Mouse (Mus musculus) monocyte, adult 5-6 weeks (primary cell): ENCODE data around the gene Angptl8. TPM values are rescaled to one million over a fixed set of nuclear protein-coding genes. Genes with fewer than 3 reads are reported as not detected.

Experiments
- ATAC-seq: fragments of 153-309, 156-312 bp; replicated peaks from 2 replicates; pipeline ENCODE4 v1.8.0; 2017; ENCODE audit warnings: mild to moderate bottlenecking; ENCODE audit not compliant: low TSS enrichment, insufficient number of reproducible peaks, severe bottlenecking, poor library complexity, low FRiP score
- total RNA-seq: library from RNA; stranded (forward); fragments of 200-1000, 200-491, 200-594 nt; gene quantifications from 3 replicates; pipeline ENCODE4 v1.2.3, GENCODE M21; 2017

The Angptl8 gene
- total RNA-seq, 1 experiment from 2014 or later, result not detected

DNA sequence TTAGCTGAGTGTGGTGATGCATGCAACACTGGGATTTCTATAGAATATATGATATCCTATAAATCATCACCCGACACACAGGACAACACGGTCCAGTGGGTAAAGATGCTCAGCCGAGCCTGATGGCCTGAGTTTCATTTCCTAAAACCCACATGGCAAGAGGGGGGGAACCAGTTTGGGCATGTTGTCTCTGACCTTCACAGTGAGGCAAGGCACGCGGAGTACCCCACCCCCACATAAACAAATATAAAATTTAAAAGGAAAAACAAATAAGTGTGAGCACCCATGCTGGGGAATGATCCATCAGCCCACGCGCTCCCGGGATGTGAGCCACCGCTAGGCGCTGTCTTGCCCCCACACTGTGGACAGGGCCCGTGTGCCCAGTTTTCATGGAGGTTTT is 28.3 kb upstream of the Angptl8 start:
- ATAC-seq, result no peak

DNA sequence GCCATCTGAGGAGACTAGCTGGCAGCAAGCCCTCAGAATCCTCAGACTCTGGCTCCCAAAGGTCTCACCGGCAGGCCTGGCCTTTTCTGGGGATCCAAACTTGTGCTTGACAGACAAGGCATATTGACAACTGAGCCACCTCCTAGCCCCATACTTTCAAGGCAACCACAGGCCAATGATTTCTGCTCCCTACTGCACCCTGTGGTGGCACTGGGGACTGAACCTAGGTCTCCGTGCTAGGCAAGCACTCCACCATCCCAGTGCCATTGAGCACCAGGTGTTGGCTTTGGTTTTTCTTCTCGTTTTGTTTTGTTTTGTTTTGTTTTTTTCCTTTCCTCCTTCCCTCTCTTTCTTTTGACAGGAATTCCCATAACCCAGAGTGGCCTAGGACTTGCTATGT is 26.7 kb upstream of the Angptl8 start:
- ATAC-seq, result no peak

DNA sequence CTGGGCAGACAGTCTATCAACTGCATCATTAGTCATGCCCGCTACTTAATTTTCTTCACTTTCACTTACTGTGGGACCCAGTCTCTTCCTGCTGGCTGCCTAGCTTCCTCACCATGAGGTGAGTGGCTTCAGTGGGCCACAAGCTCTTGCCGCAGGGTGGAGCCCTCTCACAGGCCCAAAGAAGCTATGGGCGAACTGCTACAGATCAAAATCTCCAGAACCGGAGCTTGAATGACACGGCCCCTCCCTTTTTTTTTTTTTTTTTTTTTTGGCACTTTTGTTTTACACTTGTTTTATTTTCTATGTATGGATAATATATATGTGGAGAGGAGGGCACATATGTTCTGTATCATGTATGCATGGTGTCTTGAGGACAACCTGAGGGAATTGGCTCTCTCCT is 24.1 kb upstream of the Angptl8 start:
- no peak for ATAC-seq

DNA sequence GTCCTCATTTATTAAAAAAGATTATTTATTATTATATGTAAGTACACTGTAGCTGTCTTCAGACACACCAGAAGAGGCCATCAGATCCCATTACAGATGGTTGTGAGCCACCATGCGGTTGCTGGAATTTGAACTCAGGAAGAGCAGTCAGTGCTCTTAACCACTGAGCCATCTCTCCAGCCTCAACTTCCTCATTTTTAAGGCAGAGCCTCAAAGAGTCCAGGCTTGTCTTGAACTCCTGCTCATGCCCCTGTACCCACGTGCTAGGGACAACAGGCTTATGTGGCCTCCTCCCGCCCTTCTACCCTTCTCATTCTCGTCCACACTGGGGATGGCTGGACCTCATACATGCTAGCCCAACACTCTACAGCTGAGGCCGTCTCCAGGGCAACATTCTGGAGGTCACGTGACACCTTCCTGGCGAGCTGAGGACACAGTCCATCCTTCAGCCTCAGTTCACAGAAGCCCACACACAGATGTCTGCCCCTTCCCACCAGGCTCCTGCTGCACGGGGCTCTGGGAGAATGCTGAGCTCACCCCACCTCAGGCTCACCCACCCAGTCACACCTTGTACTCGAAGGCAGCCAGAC is 18.5 kb upstream of the Angptl8 start:
- peak; percentile 30; the same call in 1 of the 2 replicates for ATAC-seq

DNA sequence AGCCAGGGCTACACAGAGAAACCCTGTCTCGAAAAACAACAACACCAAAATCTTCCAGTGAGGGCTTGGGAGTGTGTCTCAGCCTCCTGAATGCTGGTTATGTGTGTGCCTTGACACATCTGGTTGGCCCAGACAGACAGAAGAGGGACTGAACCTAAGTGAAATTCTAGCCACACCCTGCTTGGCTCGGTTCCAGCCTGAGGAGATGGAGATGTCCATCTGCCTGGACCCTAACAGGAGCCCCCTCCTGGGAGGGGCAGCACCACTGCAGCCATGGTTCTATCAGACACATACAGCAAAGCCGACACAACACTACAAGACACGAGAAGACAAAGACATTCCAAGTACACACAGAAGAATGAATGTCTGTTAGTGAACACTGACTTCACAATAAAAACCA is 17.2 kb upstream of the Angptl8 start:
- ATAC-seq, result no peak

DNA sequence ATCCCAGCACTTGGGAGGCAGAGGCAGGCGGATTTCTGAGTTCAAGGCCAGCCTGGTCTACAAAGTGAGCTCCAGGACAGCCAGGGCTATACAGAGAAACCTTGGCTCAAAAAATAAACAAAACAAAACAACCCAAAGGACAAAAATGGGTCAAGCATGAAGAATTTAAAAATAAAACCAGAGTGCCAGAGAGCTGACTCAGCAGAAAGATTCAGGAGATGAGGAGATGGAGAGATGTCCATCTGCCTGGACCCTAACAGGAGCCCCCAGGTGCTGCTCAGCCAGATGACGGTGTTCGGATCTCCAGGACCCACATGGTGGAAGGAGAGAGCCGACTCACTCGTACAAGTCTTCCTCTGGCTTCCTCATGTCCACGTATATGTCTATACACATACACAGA is 16.7 kb upstream of the Angptl8 start:
- no peak for ATAC-seq

DNA sequence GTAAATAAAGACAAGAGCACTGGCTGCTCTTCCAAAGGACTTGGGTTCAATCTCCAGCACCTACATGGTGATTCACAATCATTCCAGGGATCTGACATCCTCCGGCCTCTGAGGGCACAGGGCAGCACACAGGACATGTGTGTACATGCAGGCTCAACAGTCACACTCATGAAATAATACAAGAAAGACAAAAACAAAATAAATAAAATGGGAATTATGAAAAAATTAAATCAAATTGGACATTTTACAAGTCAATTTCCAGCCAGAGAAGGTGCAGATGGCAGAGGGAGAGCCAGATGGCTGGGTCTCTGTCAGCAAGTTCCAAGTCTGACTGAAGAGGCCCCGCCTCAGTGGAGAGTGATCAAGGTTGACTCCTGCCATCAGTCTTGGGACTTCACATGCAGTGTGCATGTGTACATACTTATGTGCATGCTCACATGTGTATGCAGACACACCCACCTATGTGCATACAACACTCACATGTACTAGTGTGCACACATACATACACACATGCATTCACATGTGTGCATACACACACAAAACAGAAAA is 16.1 kb upstream of the Angptl8 start:
- no peak for ATAC-seq

DNA sequence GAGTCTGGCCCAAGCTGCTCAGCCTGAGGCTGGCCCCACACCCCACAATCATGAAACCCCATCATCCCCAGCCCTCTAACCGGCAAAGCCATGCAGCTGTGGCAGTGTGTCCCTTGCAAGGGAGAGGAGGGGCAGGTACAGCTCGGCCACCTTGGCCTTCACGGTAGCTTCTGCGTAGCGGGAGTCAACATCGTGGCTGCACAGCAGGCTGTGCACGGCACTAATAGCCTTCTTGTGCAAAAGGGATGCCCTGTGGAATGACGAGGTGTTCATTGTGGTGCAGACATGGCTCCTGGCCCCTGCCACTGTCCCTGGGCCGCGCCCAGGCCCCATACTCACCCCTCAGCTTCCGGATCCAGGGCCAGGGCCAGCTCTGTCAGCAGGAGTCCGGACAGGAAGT is 15.1 kb upstream of the Angptl8 start:
- ATAC-seq, result no peak

DNA sequence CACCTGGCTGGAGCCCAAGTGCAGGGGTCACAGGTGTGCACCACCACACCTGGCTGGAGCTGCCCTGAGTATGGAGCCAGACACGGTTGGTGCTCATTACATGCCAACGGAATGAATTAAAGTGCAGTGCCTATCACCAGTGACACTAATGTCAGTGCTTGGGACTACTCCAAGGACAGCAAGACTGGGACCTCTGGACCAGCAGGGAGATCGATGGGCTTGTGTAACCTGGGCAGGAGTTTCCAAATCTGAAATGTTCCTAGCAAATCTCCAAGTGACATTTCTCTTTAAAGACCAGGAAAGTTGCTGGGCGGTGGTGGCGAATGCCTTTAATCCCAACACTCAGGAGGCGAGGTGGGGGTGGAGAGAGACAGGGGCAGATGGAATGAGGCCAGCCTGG is 12.6 kb upstream of the Angptl8 start:
- ATAC-seq, result no peak

DNA sequence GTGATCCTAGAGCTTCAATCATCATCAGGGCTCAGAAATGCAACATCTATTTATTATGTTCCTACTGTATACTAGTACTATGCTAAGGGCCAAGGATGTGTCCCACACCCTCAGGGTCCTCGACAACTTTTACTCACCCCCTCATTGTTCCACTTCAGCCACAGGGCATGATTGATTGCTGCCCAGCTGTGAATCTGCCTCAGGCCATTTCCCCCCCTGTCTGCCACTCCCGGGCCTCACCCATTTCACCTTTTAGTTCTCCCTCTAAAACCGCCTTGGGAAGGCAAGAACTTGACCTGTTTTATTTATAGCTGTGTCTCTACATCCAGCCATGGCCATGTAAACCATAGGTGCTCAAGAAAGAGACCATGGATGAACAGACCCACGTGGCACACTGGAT is 11.4 kb upstream of the Angptl8 start:
- ATAC-seq, result no peak

DNA sequence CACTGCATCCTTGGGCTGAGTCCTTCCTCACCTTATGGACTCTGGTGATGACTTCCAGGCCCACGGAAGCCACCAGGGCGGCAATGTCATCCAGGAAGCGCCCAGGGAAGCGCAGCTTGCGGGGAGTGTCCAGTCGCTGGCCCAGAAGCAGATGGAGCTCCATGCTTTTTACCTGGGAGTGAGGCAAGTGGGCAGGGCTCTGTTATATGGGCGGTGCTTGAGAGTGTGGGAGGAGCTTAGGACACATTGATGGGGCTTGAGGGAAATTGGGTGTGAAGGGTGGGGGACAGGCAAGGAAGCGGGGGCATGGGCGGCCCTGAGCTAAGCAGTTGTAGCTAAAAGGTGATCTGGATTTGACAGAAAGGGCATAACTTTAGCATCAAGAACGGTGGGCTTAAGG is 10.9 kb upstream of the Angptl8 start:
- no peak for ATAC-seq

DNA sequence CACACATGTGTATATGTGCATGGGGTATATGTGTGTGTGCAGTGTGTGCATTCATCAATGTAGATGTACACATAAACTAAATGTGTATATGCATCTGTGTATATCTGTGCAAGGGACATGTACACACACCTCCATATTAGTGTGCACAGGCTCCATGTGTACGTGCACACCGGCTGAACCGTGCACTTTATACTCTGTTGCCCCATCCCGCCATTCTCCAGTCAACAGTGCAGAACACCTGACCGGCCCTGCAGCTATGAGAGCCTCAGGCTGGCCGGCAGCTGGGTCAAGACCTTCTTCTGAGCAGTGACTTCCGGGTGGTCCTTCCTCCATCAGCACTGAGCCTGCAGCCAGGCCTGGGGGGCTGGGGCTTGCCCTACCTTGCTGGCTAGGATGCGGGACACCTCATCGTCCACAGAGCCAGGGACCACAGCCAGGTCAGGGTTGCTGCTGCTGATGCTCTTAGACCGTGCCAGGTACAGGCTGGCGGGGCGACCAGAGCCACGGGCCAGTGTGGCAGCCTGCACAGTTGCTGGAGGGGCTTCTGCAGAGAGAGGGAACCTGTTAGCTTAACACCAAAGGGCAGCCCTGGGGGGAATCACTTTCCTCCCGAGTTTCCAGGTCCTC is 5.4 kb upstream of the Angptl8 start:
- ATAC-seq, result no peak

DNA sequence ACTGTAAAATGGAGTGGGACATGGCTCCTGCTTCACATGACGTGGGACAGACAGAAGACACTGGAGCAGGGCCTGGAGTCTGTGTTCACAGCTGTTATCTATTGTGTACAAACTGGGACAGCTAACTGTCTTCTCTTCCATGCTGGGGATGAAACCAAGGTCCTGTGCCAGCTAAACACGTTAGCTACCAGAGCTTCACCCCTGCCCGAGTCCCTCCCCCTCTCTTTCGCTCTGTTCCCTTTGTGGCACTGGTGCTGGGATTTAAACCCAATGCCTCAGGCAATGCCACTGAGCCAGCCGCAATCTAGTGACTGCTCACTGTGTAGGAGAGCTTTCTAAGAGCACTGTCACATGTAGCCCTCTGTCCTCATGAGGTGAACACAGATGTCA is 4.9 kb upstream of the Angptl8 start:
- ATAC-seq, result no peak

DNA sequence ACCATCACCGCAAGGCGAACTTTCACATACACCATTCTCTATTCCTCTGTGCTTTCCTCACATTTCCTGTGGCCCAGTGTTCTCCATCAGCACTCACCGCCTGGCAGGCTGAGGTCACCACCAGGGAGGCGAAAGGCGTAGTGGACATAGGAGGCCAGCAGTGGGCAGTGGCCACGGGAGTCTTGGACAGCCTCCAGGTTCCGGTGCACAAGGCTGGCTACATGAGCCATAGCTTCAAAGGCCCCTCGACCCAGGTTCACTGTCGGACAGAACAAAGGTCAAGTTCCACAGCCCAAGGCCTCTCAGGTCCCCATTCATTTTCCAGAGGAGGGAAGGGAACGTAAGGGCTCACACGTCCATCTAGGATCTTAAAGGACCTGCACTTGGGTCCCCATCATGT is 4.4 kb upstream of the Angptl8 start:
- ATAC-seq, result no peak

DNA sequence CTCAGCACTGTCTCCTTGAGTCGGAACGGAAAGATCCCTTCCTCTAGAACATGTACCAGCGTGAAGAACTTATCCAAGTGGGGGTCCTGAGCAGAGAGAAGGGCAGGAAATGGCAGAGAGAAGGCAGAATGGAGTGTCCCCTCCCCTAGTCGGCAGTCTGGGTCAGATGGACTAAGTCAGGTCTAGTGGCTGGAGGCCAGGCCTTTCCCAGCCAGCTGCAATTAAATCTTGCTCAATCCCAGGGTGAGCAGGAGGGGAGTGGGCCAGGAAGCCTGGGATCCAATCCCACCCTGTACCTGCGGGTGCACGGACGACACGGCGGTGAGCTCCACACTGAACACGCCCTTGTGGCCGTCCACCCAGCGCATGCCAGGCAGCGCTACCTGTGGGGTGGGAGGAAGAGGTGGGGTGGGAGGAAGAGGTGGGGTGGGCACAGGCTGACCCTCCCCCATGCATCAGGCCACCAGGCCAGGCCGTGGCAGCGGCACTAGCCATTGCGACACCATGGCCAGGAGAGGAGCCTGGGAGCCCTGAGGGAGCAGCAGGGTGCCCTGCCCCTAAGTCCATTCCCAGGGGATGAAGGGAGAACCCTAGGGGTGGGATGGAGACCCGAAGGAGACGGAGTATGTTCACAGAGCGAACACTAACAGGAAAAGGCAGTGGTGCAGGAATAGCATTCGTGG is 3.6 kb upstream of the Angptl8 start:
- no peak for ATAC-seq

DNA sequence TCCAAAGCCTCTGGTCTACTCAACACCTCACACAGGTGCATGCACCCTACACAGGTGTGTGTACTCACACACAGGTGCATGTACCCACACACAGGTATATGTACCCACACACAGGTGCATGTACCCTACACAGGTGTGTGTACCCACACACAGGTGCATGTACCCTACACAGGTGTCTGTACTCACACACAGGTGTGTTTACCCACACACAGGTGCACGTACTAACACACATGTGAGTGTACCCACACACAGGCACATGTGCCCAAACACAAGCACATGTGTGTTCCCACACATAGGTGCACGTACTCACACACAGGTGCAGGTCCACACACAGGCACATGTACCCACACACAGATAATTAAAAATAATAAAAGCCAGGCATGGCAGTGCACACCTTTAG is 2.4 kb downstream of the Angptl8 start:
- ATAC-seq, result no peak

DNA sequence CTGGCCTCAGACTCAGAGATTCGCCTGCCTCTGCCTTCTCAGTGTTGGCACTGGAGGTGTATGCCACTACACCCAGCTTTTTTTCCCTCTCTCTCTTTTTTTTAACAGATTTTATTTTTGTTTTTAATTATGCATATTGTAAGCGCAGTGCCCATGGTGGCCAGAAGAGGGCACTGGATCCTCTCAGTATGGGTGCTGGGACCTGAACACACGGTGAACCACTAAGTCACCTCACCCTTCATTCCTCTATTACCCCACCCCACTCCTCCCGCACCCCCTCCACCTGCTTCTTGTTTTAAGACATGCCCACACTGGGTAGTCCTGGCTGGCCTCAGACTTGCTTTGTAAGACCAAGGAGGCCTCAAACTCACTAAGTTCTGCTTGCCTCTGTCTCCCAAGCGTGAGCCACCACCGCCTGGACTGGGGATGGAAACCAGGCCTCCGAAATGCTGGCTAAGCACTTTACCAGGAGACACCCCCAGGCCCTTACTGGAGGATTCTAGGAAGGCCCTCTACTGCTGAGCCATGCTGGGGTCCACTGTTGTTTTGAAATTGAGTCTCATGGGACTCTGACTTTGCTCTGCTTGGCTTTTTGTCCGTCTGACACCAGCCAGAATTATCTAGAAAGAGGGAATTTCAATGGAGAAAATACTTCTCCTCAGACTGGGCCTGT is 4.9 kb downstream of the Angptl8 start:
- no peak for ATAC-seq

DNA sequence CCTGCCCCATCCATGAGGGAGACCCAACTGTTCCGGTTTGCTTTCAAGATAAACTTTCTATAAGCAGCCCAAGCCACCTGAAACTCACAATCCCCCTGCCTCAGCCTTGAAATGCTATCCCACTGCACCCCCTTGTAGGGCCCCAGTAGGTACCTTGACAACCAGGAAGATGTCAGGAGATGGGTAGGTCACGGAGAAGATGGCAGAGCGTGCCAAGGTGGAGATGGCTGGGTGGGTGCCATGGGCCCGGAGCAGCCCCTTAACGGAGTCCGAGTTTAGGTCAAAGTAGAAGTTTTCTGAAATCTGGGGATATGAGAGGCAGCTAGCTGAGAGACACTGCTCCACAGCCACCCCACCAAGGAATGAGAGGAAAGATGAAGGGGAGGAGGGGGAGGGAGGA is 6.0 kb downstream of the Angptl8 start:
- no peak for ATAC-seq

DNA sequence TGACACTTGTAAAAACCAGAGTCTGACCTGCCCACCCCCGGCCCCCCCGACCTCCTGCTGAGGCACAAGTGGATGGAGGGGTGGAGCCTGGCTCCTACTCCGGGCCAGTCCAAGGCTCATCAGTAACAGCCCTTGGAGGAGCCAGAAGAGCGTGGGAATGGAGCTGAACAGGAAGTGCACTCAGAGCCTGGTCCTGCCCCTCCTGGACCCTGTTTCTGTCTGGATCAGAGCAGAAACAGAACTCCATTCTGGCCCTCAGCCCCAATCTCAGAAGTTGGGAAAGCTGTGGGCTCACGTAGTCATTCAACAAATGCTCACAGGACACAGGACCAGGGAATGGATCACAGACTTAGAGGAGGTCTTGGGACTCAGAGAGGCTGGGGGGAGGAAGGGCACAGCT is 7.1 kb downstream of the Angptl8 start:
- no peak for ATAC-seq

DNA sequence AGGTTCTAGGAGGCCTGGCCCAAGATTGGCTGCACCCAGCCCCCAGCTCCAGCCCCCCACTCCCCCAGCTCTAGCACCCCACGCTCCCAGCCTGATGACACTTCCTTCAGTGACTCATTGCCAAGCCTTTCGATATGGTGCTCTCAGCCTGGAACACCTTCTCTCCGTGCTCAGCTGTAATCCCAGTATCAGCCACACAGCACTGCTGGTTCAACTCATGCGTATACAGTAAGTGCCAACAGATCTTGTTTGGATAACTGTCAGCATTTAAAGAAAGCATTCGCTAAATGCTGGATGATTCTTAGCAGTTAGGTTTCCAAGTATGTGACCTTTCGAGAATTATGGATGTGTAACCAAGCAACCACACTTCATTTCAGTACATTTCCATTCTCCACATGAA is 7.8 kb downstream of the Angptl8 start:
- no peak for ATAC-seq
